Mouse (Mus musculus): ENCODE results near the gene Hoxd4. TPM values are rescaled to one million over a fixed set of nuclear protein-coding genes. Genes with fewer than 3 reads are reported as not detected.

The Hoxd4 gene
- polyA plus RNA-seq, 1 experiment, result 0.06 TPM

DNA sequence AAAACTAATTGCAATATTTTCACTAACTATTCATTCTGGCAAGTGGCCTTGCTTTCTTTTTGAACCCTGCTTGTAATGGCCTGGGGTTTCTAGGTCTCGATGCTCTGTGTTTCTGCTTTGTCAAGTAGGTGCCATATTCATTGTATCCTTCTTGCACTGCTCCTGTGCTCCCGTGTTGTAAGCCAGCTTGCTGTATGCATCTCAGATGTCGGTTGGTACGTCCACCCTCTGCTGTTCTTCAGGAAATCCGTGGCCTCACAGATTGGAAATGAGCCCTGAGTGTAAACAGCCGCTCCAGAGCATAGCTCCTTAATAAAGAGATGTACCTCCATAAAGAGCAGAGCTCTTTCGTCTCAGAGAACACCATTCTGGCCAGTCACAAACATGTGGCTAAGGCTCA is 4.1 kb upstream of the Hoxd4 start:
- H3K4me3 ChIP-seq (replicated peaks), result no peak overlapping the region
- H3K27me3 ChIP-seq (ENCODE audit: control insufficient read depth), result peaks cover 100% of the 10 kb centered on the region
- H3K9me3 ChIP-seq (ENCODE audit: control insufficient read depth, low read length), result no peaks in the 10 kb centered on the region; the same call in 1 of the 2 replicates
- no peaks in the 10 kb centered on the region for H3K36me3 ChIP-seq (ENCODE audit: control insufficient read depth)
- no peaks in the 10 kb centered on the region for H3K4me1 ChIP-seq (ENCODE audit: control insufficient read depth)
- no peak for TF ChIP-seq TAL1 (IDR thresholded peaks at IDR 0.05; ENCODE audit: low read length)
- no peak for TF ChIP-seq GATA1 (IDR thresholded peaks at IDR 0.05; ENCODE audit: low read length)

DNA sequence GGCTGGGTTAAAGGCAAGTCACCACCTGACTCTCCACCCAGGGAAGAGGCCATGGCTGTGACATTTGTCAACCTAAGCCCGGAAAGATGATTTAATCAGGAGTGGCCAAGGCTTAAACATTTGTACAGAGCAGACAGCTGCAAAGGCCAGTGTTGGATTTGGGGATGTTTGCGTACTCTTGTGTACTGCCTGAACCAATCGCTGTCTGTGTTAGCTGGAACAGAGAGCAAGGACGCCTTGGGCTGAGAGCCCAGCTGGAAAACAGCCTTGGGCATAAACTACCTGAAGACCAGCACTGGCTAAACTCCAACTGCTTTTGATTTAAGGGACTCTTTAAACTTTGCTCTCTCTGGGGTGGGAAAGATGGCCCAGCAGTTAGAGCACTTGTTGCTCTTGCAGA is 3.1 kb upstream of the Hoxd4 start:
- H3K4me3 ChIP-seq (replicated peaks), result no peak overlapping the region
- no peaks in the 10 kb centered on the region for H3K36me3 ChIP-seq (ENCODE audit: control insufficient read depth)
- H3K4me1 ChIP-seq (ENCODE audit: control insufficient read depth), result no peaks in the 10 kb centered on the region
- TF ChIP-seq TAL1 (IDR thresholded peaks at IDR 0.05; ENCODE audit: low read length) (no peak), GATA1 (IDR thresholded peaks at IDR 0.05; ENCODE audit: low read length) (no peak)
- peaks cover 100% of the 10 kb centered on the region for H3K27me3 ChIP-seq (ENCODE audit: control insufficient read depth)
- no peaks in the 10 kb centered on the region; the same call in 1 of the 2 replicates for H3K9me3 ChIP-seq (ENCODE audit: control insufficient read depth, low read length)

DNA sequence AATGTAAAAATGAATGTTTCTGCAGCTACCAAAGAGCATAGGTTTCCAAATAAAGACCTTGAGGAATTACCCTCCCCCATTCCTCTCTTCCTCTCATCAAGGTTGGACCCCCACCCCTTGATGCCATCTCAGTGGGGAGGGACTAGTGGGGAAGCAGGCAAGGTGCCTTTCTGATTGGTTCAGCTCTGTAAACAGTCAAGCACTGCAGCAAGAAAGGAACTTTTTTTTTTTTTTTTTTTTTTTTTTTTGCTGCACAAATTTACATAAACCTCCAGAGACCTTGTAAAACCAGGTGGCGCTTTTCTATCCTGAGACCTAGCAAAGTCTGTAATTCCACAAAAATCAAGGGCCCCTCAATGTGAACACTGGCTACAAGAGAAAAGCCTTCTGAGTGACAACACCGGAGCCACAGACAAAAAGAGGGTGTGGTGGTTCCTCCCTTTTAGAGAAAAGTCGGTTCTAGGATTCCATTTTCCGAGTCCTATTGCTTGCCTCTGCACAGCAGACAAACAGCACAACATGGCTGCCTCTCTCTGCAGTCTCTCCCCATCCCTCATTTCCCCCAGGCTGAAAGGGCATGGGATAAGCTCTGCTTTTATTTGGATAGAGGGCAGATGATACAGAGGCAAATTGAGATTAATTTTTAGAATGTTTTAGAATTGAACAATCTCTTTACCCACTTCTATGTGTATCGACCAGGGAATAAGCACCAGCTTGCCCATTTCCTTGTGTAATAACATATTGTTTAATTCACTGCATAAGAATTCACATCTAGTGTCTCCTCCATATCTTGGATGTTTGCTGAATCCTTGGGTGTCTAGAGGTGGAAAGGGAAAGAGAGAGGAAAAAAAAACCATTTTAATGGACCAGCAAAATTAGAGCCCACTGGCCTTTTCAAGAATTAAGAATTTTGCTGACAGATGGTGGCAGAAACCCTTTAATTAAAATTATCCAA is 2.0 kb upstream of the Hoxd4 start:
- no peaks in the 10 kb centered on the region for H3K4me1 ChIP-seq (ENCODE audit: control insufficient read depth)
- H3K4me3 ChIP-seq (replicated peaks), result no peak overlapping the region
- TF ChIP-seq TAL1 (IDR thresholded peaks at IDR 0.05; ENCODE audit: low read length) (no peak), GATA1 (IDR thresholded peaks at IDR 0.05; ENCODE audit: low read length) (no peak)
- no peaks in the 10 kb centered on the region for H3K36me3 ChIP-seq (ENCODE audit: control insufficient read depth)
- H3K27me3 ChIP-seq (ENCODE audit: control insufficient read depth), result peaks cover 100% of the 10 kb centered on the region
- H3K9me3 ChIP-seq (ENCODE audit: control insufficient read depth, low read length), result no peaks in the 10 kb centered on the region; the same call in 1 of the 2 replicates

DNA sequence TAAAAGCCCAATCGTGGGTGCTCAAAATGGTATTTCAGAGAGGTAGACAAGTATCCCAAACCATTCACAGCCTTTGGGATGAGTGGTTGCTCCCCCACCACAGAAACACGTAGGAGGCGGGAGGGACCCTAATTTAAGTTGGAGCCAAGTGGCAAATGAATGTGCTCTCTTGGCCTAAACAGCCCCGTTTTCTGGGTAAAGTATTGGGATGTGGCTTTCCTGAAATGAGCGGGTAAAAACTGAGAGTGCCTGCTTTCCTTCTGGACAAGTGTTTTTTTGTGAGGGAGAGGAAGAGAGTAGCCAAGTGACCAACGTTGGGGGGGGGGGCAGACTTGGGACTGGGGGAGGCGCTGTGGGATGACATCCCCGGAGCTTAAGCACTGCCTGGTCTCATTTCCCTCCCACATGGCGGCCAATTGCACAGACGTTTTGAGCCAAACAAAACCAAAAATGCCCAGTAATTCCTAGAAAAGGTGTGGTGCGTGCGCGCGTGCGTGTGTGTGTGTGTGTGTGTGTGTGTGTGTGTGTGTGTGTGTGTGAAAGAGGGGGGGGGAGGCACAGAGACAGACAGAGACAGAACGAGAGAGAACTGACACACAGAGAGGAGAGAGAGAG is 693 bp upstream of the Hoxd4 start:
- H3K4me1 ChIP-seq (ENCODE audit: control insufficient read depth), result peaks cover 1% of the 10 kb centered on the region; the same call in 1 of the 2 replicates
- no peaks in the 10 kb centered on the region for H3K36me3 ChIP-seq (ENCODE audit: control insufficient read depth)
- TF ChIP-seq TAL1 (IDR thresholded peaks at IDR 0.05; ENCODE audit: low read length) (no peak), GATA1 (IDR thresholded peaks at IDR 0.05; ENCODE audit: low read length) (no peak)
- H3K9me3 ChIP-seq (ENCODE audit: control insufficient read depth, low read length), result no peaks in the 10 kb centered on the region
- H3K27me3 ChIP-seq (ENCODE audit: control insufficient read depth), result peaks cover 100% of the 10 kb centered on the region
- H3K4me3 ChIP-seq (replicated peaks), result no peak overlapping the region

DNA sequence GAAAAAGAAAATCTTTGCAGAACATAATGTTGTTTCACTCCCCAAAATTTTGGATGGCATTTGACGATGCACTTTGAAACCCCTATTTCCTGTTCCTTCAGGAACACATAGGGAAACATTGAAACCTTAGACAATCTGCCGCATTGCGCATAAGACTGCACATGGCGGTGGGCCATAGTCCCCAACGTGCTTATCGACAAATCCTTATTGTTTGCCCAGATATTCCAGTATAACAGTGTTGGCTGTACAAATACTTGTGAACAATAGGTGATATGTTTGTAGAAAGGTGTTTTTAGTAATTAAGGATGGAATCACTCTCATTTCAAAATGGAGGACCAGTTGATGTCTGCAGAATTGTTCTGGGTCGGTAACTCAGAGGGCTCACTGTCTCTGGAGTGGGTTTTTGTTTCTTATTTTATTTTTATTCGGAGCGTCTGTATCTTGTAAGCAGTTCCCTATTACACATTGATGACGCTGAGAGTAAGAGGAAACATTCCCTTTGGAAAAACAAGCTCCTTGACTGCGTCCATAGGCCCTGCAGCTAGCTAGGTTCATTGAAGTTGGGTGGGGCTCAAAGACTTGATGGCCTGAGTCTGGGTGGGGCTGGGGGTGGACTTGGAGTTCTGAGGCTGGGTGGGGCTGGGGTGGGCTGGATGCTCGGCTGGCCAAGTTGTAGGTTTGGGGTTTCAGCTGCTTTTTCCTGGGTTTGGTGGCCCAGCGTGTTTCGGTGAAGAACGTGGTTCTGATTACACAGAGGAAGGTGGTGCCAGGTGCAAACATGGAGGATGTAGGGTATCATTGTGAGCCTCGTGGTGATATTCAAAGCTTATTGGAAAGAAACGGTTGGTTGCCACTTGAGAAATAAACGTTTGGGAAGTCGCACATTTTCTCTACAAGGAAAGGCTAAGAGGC is 1.8 kb downstream of the Hoxd4 start:
- Histone ChIP-seq H3K9me3 (ENCODE audit: control insufficient read depth, low read length) (no peaks in the 10 kb centered on the region), H3K36me3 (ENCODE audit: control insufficient read depth) (no peaks in the 10 kb centered on the region), H3K4me1 (ENCODE audit: control insufficient read depth) (peaks cover 1% of the 10 kb centered on the region; the same call in 1 of the 2 replicates), H3K4me3 (replicated peaks) (no peak overlapping the region), H3K27me3 (ENCODE audit: control insufficient read depth) (peaks cover 93% of the 10 kb centered on the region)
- no peak for TF ChIP-seq TAL1 (IDR thresholded peaks at IDR 0.05; ENCODE audit: low read length)
- no peak for TF ChIP-seq GATA1 (IDR thresholded peaks at IDR 0.05; ENCODE audit: low read length)

DNA sequence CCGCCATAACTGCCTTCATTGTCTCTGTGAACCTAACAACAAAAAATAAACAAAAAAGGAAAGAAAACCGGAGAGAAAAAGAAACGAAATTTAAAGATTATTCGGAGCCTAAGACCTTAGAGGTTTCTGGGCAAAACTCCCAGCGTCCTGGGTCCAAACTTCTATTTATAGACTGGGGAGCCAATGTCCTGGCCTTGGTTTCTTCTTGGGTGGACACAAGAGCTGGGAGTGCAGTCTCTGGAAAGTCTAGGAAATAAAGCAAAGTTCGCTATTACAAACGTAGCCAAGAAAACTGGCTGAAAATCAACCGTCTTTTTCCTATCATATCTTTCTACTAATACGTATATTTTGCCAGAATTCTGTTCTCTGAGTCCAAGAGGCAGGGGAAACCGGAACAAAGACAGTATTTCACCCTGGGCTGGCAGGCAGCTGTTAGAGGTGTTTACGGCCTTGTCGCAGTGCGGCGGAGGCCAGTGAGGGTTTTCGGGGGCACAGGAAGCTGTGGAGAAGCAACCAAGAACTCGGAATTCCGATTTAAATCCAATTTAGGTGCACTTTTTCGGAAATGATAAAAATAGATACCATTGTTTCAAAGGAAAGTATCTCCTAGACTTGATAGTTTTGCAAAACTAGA is 2.5 kb downstream of the Hoxd4 start:
- TF ChIP-seq TAL1 (IDR thresholded peaks at IDR 0.05; ENCODE audit: low read length) (no peak), GATA1 (IDR thresholded peaks at IDR 0.05; ENCODE audit: low read length) (no peak)
- Histone ChIP-seq H3K4me3 (replicated peaks) (no peak overlapping the region), H3K36me3 (ENCODE audit: control insufficient read depth) (no peaks in the 10 kb centered on the region), H3K9me3 (ENCODE audit: control insufficient read depth, low read length) (no peaks in the 10 kb centered on the region), H3K4me1 (ENCODE audit: control insufficient read depth) (peaks cover 1% of the 10 kb centered on the region; the same call in 1 of the 2 replicates), H3K27me3 (ENCODE audit: control insufficient read depth) (peaks cover 91% of the 10 kb centered on the region)

DNA sequence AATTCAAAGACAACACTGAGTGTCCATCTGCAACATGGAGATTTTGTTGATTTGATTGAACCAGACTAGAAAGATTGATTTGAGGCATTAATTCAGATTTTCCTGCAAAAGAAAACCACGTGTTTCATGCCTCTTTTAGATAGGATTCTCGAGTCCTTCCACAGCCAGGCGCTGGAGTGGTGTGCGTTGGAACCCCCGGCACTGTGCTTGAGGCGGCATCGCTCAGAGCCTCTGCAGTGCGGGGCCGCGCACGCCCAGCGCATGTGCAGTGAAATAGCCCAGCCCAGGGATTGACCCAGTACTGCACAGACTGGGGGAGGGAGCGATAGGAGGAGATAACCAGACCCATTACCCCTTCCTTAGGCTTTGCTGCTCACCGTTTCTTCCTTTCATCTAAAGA is 3.2 kb downstream of the Hoxd4 start:
- H3K4me3 ChIP-seq (replicated peaks), result no peak overlapping the region

More for the DNA sequence above, 3.2 kb downstream of the Hoxd4 start:
- Histone ChIP-seq H3K36me3 (ENCODE audit: control insufficient read depth) (no peaks in the 10 kb centered on the region), H3K27me3 (ENCODE audit: control insufficient read depth) (peaks cover 90% of the 10 kb centered on the region), H3K9me3 (ENCODE audit: control insufficient read depth, low read length) (no peaks in the 10 kb centered on the region), H3K4me1 (ENCODE audit: control insufficient read depth) (peaks cover 1% of the 10 kb centered on the region; the same call in 1 of the 2 replicates)
- no peak for TF ChIP-seq GATA1 (IDR thresholded peaks at IDR 0.05; ENCODE audit: low read length)
- no peak for TF ChIP-seq TAL1 (IDR thresholded peaks at IDR 0.05; ENCODE audit: low read length)
